Mouse (Mus musculus) liver (tissue): ENCODE measurements around the gene Pla2g2c.

Experiments
- DNase-seq: peaks from one replicate; pipeline ENCODE4 v3.0.0-alpha.2; 2020; ENCODE audit warnings: mixed read lengths

Gene Pla2g2c

DNA sequence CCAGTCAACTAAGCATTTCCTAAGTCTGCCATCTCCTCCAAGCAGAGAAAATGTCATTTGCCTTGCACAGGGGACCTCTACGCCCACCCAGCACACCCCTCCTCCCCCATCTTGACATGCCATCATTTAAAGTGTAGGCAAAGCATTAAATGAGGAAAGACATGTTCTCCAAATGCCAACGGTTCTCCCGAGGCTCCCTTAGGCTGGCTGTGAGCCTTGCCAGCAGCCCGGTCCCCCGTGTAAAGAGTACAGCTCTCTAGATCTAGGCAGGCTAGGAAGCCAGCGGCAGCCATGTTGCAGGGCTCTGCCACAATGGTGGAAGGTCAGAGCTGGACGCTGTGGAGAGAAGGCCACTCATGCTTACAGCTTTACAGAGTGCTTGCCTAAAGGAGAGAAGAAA lies 14.6 kb upstream of the Pla2g2c start:
- DNase-seq: no peak

DNA sequence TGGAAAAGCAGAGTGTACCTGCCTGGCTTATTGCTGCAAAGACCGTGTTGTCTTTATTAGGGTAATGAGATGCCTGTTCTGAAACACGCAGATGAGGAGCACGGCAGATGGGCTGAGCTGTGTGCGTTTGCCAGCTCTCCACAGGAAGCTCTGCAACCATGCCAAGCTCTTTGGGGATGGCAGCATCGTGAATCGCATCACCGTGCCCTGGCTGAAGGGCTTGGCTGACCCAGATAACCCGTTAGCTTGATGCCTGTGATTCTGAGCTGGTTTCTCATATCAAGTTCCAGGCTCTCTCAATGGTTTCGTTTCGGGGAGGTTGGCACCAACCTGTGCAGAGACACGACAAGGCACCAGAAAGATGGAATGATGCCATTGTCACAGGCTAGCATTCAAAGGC lies 14.0 kb upstream of the Pla2g2c start:
- no peak for DNase-seq

DNA sequence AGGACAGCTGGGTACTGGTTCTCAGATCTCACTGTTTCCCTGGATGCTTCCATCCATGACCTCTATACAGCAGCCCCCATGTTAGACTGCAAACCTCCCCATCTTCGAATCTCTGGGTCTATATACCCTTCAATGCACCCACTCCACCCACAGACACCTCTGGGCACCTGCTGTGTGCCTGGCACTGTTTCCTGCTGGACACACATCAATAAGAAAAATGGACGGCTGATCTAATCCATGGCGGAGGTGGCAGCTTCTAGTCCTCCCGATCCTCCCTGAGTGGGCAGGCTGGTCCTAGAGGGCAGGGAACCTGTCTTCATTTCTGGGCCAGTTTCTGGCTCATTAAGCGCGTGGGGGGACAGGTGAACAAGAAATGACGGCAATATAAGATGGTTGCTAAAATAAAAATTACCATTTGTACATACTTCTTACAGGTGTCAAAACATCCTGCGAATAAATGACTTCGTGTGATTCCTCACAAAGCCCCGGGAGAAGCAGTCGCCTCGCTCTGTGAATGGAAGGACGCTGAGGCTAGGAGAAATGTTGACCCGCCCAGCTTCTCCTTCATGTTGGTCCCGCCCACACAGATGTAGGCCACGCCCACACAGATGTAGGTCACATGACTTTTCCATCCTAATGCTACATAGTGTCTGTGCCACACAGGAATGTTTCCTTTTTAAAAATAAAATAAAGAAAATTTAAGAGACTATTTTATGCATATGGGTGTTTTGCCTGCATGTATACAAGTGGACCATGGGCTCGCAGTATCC lies 13.4 kb upstream of the Pla2g2c start:
- no peak for DNase-seq

- DNase-seq: no peak
Measured at GRCm38 (mm10) chr4:138712096-138712495, 12.5 kb upstream of the Pla2g2c start.

DNA sequence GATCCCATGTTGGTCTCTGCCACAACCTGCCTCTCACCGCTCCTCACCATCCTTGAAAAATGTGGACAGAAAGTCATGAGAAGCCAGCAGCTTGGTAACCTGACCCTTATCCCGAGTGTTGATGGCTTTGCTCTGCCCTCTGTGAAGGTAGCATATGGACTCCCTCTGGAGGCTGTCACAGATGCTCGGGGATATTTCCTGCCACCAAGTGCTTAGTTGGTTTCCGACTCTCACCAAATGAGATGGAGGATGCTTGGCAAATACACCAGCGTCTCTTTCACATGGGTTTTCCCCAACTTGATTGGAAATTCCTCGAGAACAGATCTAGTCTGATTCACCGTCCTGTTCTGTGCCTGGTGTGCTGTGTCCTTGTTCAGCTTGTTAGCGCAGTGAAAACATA lies 12.0 kb upstream of the Pla2g2c start:
- DNase-seq: no peak

DNA sequence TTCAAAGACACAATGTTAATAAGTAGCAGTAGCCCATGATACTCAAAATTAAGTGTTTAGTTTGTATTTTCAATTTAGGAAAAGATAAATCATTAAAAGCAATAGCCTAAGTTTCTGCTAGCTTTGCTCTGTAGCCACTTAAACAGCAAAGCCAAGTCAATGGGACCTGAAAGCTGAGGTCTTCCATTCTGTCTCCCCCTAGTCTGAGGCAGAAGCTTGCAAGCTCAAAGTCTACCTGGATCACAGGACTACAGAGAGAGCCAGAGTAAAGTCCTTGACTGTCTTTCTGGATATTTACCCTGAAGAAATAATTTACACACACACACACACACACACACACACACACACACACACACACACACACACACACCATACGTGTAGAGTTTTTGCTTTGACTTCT lies 10.4 kb upstream of the Pla2g2c start:
- DNase-seq: no peak

GRCm38 (mm10) chr4:138716697-138717096 lies 7.9 kb upstream of the Pla2g2c start:
- no peak for DNase-seq

GRCm38 (mm10) chr4:138718586-138719263 lies 5.9 kb upstream of the Pla2g2c start:
- DNase-seq: no peak

- no peak for DNase-seq
Measured at GRCm38 (mm10) chr4:138719264-138719596, 5.4 kb upstream of the Pla2g2c start.

GRCm38 (mm10) chr4:138723493-138724281 lies 905 bp upstream of the Pla2g2c start:
- DNase-seq: no peak

DNA sequence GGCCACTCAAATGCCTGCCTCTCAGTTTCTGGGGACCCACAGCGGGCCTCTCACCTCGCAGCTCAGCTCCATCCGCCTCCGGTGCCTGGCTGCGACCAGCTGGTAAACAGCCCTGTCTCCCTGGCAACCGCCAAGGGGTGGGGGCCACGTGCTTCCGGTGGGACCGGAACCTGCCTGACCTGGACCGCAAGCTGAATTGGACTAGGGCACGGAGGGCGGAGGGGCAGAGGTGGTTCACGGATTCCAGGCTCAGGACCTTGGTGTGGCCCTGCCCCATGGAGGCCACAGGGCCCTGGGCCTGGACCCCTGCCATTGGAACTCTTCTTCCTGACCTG lies 502 bp downstream of the Pla2g2c start:
- DNase-seq: peak; percentile 62

DNA sequence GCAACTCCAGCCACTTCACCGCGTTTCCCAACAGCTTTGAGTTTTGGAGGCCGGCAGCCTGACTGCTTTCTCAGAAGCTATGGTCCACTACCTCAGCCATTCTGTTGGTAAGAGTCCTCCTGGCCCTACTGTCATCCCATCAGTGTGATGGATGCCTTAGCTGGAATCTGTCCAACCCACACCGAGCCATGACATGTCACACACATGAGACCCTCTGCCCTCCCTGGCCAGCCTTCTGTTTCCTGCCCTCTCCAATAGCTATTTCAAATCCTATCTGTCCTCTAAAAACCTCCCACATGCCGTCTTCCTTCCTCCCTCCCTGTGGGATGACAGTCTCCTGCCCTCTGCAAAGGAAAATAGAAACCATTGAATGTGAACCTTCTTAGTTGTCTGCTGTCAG lies 1.2 kb downstream of the Pla2g2c start:
- peak; percentile 11 for DNase-seq

DNA sequence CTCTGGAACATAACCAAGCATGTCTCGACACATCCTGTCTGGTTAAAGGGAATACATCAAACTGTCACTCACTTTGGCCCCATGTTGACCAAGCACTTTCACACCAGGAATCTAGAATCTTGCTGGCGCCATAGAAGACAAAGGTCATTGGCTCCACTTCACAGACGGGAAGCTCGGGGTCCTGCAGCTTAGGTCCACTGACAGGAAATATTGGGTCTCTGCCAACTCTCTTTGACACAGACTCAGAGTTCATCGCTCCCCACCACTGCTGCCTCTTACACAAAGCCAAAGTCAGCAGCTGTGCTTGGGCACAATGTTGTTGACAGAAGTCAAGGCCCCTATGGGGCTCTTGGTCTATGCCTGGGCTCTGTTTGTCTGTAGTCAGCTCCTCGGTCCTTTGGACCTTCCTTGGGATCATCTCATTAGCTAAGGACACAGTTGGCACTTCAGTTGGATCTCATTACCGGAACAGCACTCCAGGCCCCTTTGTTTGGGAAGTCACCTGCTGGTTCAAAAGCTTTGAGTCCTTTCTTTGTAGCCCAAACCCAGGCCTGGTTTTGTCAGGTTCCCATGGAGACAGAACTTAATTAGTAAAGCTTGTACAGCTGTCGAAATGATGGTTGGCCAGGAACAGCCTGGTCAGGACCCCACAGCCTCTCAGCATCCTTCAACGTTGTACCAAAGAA lies 4.6 kb downstream of the Pla2g2c start:
- DNase-seq: peak; percentile 8

- DNase-seq: no peak
Measured at GRCm38 (mm10) chr4:138734105-138734504, 9.5 kb downstream of the Pla2g2c start.

DNA sequence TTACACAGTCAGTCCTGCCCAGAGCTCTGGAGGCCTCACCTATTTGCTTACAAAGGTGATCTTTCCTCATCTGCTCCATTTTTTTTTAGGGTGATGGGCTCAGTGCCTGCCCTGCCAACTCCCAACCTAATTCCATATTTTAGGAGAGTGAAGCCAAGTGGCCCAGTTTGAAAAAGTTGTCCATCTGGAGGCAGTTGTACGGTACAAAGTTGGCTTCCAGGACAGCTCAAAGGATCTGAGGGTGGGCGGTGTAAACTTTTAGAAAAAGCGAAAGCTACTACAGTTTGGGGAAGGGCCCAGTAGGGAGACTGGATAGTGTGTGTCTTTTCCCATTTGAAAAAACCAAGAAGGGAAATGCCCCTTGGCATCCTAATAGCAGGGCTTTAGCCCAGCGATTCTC lies 10.3 kb downstream of the Pla2g2c start:
- DNase-seq: no peak

DNA sequence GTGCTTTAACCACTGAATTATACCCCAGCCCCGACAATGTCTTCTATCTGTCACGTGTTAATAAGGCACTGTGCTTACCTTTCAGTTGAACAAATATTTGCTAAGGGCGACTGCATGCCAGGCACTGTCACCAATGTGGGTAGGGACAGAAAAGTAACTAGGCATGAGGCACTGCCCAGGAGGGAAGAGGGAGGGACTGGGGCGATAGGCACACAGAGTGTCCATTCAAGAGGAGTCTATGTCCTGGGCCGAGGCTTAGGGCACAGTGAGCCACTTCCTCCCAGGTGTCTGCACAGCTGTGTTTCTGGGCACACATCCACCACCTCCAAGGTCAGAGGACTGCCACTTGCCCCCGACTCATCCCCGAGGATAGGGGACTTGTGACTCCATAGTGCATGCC lies 12.4 kb downstream of the Pla2g2c start, which contains the start of gene Ubxn10:
TSS of gene Ubxn10 (minus strand) at position 137 of the 400 bp plus-strand sequence.
- DNase-seq: no peak

- no peak for DNase-seq
Measured at GRCm38 (mm10) chr4:138739136-138739851, 14.7 kb downstream of the Pla2g2c start.

- DNase-seq: peak; percentile 16
Measured at GRCm38 (mm10) chr4:138745884-138746283, 21.3 kb downstream of the Pla2g2c start.

GRCm38 (mm10) chr4:138746866-138747265 lies 22.3 kb downstream of the Pla2g2c start:
- DNase-seq: no peak

DNA sequence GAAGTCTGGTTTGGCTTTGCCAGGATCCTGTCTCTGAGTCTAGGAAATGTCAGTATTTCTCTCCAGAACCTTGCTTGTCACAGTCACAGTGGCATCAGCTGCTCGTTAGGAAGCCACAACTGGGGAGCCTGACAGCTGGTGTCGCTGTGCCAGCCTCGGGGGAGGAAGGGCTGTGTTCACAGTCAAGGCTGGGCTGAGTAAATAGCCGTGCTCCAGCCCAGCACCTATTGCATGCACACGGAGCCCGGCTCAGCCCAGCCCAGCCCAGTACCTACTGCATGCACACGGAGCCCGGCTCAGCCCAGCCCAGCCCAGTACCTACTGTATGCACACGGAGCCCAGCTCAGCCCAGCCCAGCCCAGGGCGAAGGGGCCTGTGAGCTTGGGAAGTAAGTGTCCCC lies 23.3 kb downstream of the Pla2g2c start:
- DNase-seq: no peak

GRCm38 (mm10) chr4:138748369-138749072 lies 23.9 kb downstream of the Pla2g2c start:
- DNase-seq: no peak

GRCm38 (mm10) chr4:138752603-138753002 lies 28.0 kb downstream of the Pla2g2c start:
- DNase-seq: no peak
